Mouse (Mus musculus): ENCODE results near the gene Prima1. TPM values are rescaled to one million over a fixed set of nuclear protein-coding genes. Genes with fewer than 3 reads are reported as not detected.

Prima1 gene
- polyA plus RNA-seq, 1 experiment from 2014 or later, result 0.25 TPM

- H3K4me2 ChIP-seq, result no peak overlapping the region
These were observed 87.0 kb downstream of the Prima1 start for GRCm38 (mm10) chr12:103154927-103155326.

GRCm38 (mm10) chr12:103150247-103150646 is 91.7 kb downstream of the Prima1 start:
- Histone ChIP-seq H3K9ac (no peak overlapping the region), H3K27ac (no peak overlapping the region), H3K4me1 (replicated peaks) (no peaks in the 10 kb centered on the region), H3K27me3 (no peaks in the 10 kb centered on the region), H3K4me3 (no peak overlapping the region), H3K4me2 (no peak overlapping the region), H3K9me3 (replicated peaks) (no peaks in the 10 kb centered on the region), H3K36me3 (no peaks in the 10 kb centered on the region)
- 62% methylated on average over 2 of the region's 2 CpGs for WGBS
- no peak for ATAC-seq (replicated peaks; ENCODE audit: insufficient number of reproducible peaks, insufficient read depth, low FRiP score, low read depth)

More at GRCm38 (mm10) chr12:103154927-103155326, 87.0 kb downstream of the Prima1 start:
- Histone ChIP-seq H3K9ac (no peak overlapping the region), H3K4me3 (no peak overlapping the region), H3K27ac (no peak overlapping the region), H3K9me3 (replicated peaks) (no peaks in the 10 kb centered on the region), H3K27me3 (peaks cover 8% of the 10 kb centered on the region; the same call in 1 of the 2 replicates), H3K4me1 (replicated peaks) (no peaks in the 10 kb centered on the region), H3K36me3 (no peaks in the 10 kb centered on the region)
- 72% methylated on average over 2 of the region's 2 CpGs for WGBS
- no peak for ATAC-seq (replicated peaks; ENCODE audit: insufficient number of reproducible peaks, insufficient read depth, low FRiP score, low read depth)

Other genes with a start within 250 kb of the Prima1 start
- gene Fam181a, start 68.8 kb upstream of the Prima1 start, polyA plus RNA-seq (2015; fragmentation: Nextera tagmentation; extraction: Ambion mirVana), result not detected in 2 replicates
- 194 and 219 TPM in 2 replicates for gene Asb2, start 113.9 kb upstream of the Prima1 start, polyA plus RNA-seq (2015; fragmentation: Nextera tagmentation; extraction: Ambion mirVana)
- 9.9 and 11.2 TPM in 2 replicates for gene Otub2, start 146.5 kb upstream of the Prima1 start, polyA plus RNA-seq (2015; fragmentation: Nextera tagmentation; extraction: Ambion mirVana)
- 0.19 and 0.42 TPM in 2 replicates for gene 9330161L09Rik, start 165.7 kb upstream of the Prima1 start, polyA plus RNA-seq (2015; fragmentation: Nextera tagmentation; extraction: Ambion mirVana)
- gene Ddx24, start 183.7 kb upstream of the Prima1 start, polyA plus RNA-seq (2015; fragmentation: Nextera tagmentation; extraction: Ambion mirVana), result 56.9 and 79.8 TPM in 2 replicates
- gene Ifi27, start 192.1 kb upstream of the Prima1 start, polyA plus RNA-seq (2015; fragmentation: Nextera tagmentation; extraction: Ambion mirVana), result 38.0 and 54.9 TPM in 2 replicates
- 13.8 and 20.7 TPM in 2 replicates for gene Ifi27l2a, start 201.5 kb upstream of the Prima1 start, polyA plus RNA-seq (2015; fragmentation: Nextera tagmentation; extraction: Ambion mirVana)
- 0.19 and 0.29 TPM in 2 replicates for gene Ifi27l2b, start 215.1 kb upstream of the Prima1 start, polyA plus RNA-seq (2015; fragmentation: Nextera tagmentation; extraction: Ambion mirVana)